Mouse (Mus musculus) adrenal gland (tissue): Measurements from ENCODE around the gene Arhgef25.
"Not testable (repeated sequence)": the region's sequence is repeated elsewhere in the genome, so short reads cannot be mapped to it uniquely, and the experiment has no call there.

ENCODE experiments used
- intact Hi-C: fragments of 180-260 bp; cut with DNase I; formaldehyde crosslinking; loops from one replicate; pipeline ENCODE4 v1.15.1; 2025

Arhgef25 gene

DNA sequence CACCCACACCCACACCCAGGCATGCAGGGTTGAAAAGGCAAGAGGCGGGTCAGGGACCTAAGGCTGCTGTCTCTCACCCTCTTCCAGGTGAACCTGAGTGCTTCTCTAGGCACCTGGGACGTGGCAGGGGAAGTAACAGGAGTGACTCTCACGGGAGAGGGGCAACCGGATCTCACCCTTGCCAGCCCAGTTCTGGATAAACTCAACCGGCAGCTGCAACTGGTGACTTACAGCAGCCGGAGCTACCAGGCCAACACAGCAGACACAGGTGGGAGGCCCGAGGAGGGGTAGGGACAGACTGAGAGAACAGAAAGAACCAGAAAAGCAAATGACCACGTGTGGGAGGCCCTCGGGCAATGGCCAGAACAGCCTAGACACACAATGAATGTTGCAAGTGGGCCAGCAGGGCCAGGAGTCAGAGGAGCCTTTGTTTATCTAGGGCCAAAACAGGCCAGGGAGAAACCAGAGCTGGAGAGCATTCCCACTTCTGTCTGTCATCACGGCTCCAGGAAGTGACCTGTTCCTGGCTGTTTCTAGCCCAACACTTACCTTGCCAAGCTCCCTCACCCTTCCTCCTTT, 22.2 kb downstream of the Arhgef25 start:
- intact Hi-C loops: no loop called here

DNA sequence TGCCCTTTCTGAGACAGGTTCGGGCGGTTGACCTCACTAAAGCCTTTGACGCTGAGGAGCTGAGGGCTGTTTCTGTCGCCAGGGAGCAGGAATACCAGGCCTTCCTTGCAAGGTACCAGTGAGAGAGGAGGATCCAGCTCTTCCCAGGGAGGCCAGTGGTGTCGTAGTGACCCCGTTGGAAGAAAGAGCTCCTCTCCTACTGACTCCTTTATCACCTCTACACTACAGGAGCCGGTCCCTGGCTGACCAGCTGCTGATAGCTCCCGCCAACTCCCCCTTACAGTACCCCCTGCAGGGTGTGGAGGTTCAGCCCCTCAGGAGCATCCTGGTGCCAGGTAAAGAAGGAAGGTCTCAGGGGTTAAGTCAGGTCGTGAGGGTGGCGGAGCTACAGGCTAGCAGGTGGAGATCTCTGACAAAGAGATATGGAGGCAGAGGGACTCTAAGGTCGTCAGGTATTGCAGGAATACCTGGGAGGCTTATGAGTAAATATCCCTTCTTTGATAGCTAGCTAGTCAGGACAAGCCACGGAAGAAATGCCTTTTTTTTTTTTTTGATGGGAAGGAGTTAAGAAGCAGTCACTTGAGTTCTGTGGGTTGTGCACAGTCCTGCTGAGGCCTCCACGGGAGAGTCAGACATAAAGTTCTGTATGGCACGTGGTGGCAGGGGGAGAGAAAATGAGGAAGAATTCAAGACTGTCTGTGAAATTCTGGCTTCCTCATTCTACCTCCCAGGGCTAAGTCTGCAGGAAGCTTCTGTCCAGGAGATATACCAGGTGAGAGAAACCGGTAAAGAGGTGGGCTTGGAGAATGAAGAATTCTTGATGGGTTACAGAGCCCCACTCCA, 22.9 kb downstream of the Arhgef25 start:
- intact Hi-C loops: no loop called here

DNA sequence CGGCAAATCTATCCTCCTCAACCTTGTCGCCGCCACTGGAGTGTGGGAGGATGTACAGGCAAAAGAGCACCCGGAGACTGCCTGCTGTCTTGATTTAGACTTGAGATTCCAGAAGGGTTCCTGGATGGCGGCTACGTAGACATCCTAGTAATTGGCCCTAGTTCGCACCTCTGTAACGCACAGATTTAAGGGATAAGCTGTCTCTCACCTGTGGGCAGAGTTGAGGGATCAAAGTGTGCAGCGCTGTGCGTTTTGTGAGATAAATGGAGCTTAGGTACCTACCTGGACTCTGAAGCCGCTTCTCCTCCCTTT, 23.5 kb downstream of the Arhgef25 start:
- intact Hi-C loops: no loop called here

DNA sequence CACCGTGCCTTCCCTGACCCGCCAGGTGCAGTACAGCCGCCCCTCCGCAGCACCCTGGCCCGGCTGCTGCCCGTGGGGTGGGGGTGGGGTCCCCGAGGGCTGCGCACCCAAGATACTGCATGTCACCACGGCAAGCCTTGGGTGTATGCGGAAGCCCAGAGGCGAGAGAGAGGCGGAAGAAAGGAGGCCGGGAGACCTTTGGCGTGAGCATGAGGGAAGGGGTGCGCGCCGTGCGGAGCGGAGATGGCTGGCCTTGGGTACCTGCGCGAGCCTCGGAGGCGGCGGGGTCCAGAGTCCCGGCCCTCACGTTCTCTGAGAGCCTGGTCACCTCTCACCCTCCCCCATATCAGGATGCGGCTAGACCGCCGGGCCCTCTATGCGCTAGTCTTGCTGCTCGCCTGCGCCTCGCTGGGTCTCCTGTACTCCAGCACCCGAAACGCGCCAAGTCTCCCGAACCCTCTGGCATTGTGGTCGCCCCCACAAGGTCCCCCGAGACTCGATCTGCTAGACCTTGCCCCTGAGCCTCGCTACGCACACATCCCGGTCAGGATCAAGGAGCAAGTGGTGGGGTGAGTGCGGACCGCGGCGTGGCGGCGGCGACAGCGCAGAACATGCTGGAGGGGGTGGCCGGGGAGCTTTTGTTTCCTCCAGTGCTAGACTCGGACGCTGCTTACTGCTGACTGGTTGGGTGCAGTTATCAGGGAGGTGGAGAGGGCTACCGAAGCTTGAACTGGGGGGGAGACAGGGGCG, 24.1 kb downstream of the Arhgef25 start:
- intact Hi-C loops: no loop called here

DNA sequence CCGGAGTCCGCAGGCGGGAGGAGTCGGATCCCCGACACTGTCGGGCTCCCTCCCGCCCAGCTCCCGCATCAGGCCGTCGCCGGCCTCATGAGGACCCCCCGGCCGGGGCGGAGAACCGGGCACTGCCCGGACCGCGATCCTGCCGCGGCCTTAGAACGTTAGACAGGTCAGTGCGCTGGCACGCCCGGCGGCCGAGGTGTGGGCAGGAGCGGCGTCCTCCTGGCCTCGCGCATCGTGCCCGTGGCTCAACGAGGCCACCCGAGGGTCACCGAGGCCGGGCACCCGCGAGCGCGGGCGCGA, 24.6 kb downstream of the Arhgef25 start:
- intact Hi-C loops: no loop called here

DNA sequence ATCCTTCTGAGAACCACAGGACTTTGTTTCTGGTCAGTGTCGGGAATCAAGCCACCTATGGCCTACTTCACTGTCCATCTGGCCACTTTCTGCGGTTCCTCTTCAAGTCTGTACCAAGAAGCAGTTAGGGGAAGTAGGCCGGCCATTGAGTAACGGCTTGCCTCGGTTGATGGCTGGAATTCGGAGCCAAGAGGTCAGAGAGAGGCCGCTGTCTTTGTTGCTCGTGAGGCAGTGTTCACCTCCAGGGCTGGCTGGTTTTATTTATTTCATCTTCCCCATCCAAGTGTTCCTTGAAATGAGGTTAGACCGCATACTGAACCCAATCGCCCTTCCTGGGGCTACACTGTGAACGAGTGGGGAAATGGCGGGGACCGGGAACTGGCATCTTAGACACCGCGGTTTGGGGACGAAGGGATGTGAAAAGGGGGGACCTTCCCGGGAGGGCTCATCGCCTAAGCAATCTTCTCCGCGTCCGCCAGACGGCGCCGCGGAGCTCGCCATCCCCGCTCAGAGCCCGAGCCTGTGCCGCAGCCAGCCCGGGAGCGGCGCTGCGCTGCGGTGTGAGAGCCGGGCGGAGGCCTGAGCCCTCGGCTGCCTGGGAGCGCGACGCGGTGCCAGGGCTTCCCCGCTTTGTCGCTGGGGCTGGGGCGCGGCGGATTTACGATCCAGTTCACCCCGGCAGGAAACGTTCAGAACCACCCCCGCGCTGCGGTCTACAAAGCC, 25.1 kb downstream of the Arhgef25 start, which contains the start of gene B4galnt1:
TSS of gene B4galnt1 (plus strand) at position 595 of the 723 bp plus-strand sequence.
- intact Hi-C loops: no loop called here

DNA sequence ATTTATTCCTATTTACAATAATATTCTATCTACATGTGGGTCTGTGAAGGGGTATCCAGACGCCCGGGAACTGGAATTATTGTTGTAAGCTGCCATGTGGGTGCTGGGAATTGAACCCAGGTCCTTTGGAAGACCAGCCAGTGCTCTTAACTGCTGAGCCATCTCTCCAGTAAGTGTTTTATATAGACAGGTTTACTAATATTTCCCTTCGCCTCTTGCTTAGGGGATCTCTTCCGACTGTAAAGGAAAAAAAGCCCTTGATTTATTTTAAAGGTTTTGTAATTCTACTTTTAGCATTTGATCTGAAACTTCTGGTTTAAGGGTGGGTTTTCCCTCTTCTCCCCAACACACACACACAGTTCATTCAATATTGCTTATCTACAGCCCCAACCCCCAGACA, 25.7 kb downstream of the Arhgef25 start:
- intact Hi-C loops: no loop called here

DNA sequence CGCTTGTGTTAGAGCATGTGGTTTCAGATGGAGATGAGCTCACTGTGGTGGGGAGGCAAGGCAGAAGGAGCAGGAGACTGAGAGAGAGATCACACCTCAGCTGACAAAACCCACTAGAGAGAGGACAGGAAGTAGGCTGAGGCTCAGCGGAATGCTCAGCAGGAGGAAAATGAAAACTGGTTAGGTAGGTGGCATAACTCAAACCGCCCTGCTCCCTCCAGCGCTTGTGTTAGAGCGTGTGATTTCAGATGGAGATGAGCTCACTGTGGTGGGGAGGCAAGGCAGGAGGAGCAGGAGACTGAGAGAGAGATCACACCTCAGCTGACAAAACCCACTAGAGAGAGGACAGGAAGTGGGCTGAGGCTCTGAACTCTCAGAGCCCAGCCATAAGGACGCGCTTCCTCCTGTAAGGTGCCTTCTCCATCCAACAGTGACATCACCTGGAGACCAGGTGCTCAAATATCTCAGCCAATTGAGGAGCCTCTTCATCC, 27.1 kb downstream of the Arhgef25 start:
- intact Hi-C loops: not testable (repeated sequence)

DNA sequence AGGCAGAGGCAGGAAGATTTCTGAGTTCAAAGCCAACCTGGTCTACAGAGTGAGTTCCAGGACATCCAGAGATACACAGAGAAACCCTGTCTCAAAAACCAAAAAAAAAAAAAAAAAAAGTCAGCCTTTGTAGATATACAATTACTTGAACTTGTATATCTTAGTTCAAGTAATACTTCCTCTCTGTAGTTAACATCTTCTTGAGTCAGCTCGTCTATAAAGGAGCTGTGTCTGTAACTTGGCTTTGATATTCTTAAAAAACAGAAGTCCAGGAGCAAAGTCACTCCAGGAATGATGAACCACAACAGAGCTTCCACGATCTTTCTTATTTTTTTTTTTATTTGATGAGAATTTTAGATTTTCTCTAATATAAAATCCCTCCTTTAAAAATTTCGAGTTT, 29.2 kb downstream of the Arhgef25 start:
- intact Hi-C loops: no loop called here

DNA sequence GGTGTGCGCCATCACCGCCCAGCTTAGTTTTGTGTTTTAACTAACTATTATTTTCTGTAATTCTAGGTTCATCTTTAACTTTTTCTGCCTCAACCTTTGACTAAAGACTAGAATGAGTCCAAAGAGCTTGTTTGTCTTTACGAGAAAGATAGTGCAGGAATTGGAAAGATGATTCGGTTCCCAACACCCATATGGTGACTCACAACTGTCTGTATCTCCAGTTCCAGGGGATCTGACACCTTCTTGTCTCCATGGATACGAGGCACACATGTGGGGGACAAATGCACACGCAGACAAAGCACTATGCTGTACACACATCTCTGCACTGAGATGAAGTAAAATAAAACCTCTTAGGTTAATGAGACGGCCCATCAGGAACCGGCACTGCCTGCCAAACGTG, 29.8 kb downstream of the Arhgef25 start:
- intact Hi-C loops: no loop called here

DNA sequence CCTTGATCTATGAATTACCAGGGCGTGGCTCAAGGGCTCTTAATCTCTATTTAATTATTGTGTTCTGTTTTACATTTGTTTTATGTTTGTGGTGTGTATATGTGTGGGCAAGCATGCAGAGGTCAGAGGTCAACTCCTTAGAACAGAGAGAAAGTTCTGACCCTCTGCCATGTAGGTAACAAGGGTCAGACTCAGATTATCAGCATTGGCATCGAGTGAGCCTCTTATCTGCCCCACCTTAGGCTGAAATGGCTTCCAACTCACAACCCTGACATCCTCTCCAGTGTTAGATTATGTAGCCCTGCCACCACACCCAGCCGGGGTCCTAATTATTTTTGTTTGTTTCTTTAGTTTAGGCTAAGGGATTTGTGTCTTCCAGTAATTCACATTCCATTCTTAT, 31.4 kb downstream of the Arhgef25 start:
- intact Hi-C loops: no loop called here

DNA sequence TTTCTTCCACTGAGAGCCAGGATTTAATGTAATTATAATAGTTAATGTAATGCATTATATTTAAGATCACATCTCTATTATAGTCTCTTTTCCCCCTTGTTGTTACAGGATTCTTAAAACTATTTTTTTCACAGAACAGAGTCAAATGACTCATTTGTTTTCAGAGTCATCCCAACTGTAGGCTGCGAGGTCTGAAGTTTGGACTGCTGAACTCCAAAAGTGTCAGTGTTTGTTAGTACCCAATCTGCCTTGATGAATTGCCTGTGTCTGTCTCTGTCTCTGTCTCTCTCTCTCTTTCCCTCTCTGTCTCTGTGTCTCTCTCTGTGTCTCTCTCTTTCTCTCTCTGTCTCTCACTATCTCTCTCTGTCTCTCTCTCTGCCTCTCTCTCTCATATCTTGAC, 33.4 kb downstream of the Arhgef25 start:
- intact Hi-C loops: no loop called here

DNA sequence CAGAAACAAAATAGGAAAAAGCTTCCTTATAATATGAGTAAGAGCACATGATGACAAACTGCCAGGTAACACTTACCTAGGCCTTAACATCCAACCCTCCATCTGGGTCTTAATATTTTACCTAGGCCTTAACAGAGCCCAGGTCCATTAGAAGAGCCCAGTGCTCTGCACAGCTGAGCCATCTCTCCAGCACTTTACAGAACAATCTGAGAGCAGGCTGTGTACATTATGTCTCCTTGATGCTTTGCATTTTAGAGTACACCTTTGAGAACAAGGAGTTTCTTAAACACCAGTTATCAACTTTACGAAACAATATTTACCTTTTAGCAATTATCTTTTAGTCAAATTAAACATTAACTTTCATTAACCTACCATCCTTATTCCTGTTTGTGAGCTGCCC, 33.8 kb downstream of the Arhgef25 start:
- intact Hi-C loops: no loop called here

DNA sequence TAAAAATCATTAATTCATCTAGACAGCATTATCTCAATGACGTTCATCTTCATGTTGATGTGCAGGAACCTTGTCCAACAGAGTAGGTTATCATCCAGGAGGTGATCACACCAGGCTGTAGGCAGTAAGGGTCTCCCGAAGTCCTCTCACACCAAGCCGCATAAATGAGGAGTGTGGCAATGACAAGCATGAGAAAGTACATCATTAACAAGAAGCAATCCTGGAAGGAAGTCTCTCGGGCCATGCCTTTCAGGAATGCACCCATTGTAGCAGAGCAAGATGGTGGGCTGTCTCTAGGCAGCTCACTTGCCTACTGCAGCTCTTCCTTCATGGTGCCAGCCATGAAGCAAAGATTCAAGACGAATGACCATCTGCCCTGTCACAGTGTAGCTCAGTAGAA, 35.2 kb downstream of the Arhgef25 start:
- intact Hi-C loops: no loop called here

DNA sequence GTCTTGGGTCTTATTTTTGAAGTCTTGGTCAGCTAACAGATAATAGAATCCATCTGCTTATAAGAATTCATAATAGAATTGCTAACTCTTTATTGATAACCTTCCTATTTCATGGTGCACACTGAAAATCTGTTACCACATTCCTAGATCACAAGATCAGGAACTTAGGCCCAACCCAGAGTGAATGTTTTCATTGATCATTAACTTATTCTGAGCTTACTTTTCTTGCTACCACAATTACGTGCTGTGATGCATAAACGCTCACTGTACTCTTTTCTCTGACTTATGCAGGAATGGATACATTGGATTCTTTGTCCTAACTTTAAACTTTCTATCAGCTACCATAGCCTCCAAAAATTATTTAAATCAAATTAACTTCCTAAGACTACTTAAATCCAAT, 35.6 kb downstream of the Arhgef25 start:
- intact Hi-C loops: no loop called here

DNA sequence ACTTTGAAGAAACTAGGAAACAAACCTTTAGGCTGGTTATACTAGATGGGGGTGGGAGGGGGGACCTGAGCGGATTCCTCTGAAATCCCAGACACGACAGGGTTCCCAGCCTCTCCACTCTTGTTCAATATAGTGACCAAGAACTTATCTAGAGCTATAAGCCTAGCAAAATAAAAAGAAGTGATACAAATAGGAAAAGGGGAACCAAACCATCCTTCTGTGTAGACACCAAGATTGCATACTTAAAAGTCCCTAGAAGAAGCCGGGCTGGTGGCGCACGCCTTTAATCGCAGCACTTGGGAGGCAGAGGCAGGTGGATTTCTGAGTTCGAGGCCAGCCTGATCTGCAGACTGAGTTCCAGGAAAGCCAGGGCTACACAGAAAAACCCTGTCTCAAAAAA, 36.6 kb downstream of the Arhgef25 start:
- intact Hi-C loops: no loop called here

DNA sequence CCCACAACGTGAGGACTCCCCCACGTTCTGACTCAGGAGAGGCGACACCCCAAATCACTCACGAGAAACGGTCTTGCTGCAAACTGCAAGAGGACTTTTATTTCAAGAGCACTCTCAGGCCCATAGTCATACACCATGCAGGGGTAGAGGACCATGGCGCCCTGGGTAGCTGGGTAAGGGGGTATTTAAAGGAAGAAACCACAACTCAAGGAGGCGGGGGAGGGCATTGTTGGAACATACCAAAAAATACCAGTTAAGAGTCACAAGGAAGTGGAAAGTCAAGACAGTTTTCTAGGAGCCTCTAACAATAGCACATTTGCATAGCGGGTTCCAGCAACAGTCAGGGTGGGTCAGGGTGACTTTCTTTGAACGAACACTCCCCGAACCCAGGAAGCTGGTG, 37.3 kb downstream of the Arhgef25 start:
- intact Hi-C loops: not testable (repeated sequence)

DNA sequence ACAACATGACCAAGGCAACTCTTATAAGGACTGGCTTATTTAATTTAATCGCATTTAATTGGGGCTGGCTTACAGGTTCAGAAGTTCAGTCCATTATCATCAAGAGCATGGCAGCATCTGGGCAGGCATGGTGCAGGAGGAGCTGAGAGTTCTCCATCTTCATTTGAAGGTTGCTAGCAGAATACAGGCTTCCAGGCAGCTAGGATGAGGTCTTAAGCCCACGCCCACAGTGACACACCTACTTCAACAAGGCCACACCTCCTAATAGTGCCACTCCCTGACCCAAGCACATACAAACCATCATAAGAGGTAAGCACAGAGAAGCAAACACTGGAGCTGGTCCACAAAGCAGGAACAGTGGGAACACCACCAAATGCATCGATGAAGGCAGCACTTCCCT, 38.6 kb downstream of the Arhgef25 start:
- intact Hi-C loops: not testable (repeated sequence)

DNA sequence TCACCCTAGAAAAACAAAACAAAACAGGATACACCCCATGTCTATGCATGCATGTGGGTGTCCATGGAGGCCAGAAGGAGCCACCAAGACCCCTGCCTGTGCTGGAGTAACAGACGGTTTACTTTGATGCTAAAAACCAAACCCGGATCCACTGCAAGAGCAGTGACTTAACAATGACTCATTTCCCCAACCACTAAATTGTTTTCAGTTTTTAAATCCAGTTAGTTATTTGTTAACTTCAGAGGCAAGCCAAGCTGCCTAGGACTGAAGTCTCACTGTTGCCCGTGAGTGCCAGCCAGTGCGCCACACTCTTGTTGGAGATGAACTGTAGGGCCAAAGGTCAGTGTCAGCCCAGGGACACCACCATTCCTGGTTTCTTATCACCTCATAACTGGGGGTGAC, 39.4 kb downstream of the Arhgef25 start:
- intact Hi-C loops: no loop called here

DNA sequence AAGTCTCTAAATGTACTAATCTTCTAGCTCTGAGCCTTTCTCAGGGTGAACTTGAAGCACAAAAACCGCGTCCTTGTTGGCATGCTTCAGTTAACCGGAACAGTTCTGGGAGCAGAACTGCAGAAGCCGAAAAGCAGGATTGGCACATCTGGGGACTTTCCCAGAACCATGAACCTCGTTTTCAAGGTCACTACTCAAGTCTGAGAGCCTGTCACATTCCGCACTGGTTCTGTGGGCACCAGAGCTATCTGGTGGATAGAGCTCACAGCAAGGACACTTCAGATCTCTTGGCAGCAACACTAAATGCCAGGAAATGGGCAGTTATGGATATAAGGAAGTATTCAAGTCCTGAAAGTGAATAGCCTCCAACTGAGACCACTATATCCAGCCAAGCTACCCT, 42.7 kb downstream of the Arhgef25 start:
- intact Hi-C loops: no loop called here

DNA sequence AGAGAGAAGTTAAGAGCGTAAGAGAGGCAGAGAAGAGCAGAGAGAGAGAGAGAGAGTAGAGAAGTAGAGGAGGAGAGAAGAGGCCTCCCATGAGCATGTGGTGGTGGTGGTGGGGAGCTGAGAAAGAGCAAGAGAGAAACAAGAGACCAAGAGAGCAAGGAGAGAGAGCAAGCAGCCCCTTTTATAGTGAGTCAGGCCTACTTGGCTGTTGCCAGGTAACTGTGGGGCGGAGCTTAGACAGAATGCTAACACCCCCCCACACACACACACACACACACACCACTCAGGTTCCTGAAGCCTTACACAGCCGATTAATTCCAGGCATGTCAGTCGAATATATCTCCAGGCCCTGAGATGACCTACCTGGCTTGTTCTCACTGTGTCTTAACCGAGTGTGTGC, 44.6 kb downstream of the Arhgef25 start:
- intact Hi-C loops: no loop called here

DNA sequence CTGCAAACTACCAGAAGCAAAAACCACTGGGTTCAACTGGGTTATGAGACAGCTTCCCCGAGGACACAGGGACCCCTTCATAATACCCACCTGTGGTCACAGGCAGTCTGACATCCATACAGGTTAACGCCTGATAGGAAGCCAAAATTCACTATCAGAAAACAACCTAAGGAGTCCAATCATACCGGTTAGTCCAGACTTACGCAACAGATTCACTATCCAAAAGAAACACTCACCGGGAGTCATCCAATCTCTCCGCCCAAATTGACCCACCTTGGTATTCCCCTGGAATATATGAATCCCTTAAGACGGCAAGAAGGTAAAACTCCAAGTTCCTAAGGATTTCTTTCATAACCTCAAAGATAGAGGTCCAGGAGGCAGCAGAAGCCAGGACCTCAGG, 45.3 kb downstream of the Arhgef25 start:
- intact Hi-C loops: no loop called here
